Mouse (Mus musculus): ENCODE measurements at regions not wholly inside any gene's neighbourhood (a gene's known extent, or its start where the extent isn't known, plus 50 kb on each side); places are given as distances from the start of the nearest gene placed in this dataset.

DNA sequence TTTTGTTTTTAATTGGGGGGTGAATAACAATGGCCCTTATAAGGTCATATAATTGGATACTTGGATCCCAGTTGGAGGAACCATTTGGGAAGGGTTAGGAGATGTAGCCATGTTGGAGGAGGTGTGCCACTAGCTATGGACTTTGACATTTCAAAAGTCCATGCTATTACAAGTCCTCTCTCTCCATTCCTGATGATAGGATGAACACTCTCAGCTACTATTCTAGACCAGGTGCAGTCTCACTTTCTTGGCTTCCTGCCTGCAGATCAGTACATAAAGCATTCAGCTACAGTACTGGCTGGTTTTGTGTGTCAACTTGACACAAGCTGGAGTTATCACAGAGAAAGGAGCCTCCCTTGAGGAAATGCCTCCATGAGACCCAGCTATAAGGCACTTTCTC, 53.9 kb upstream of the Atp11b start:
- Histone ChIP-seq H3K4me3 (ENCODE audit: extremely low read depth, insufficient read depth, insufficient read length) (no peak overlapping the region), H3K4me1 (ENCODE audit: control insufficient read depth, insufficient read depth, insufficient read length) (no peaks in the 10 kb centered on the region), H3K36me3 (ENCODE audit: control insufficient read depth, insufficient read depth, low read length) (no peaks in the 10 kb centered on the region), H3K27me3 (ENCODE audit: control insufficient read depth, insufficient read depth, low read length) (no peaks in the 10 kb centered on the region), H3K27ac (ENCODE audit: insufficient read depth, low read length) (no peak overlapping the region)
- DNase-seq (ENCODE audit: low read depth in 1 of 2, low spot score in 2 of 2): no peak
- no peak for TF ChIP-seq POLR2A (IDR thresholded peaks at IDR 0.05; ENCODE audit: low read depth, low read length)

DNA sequence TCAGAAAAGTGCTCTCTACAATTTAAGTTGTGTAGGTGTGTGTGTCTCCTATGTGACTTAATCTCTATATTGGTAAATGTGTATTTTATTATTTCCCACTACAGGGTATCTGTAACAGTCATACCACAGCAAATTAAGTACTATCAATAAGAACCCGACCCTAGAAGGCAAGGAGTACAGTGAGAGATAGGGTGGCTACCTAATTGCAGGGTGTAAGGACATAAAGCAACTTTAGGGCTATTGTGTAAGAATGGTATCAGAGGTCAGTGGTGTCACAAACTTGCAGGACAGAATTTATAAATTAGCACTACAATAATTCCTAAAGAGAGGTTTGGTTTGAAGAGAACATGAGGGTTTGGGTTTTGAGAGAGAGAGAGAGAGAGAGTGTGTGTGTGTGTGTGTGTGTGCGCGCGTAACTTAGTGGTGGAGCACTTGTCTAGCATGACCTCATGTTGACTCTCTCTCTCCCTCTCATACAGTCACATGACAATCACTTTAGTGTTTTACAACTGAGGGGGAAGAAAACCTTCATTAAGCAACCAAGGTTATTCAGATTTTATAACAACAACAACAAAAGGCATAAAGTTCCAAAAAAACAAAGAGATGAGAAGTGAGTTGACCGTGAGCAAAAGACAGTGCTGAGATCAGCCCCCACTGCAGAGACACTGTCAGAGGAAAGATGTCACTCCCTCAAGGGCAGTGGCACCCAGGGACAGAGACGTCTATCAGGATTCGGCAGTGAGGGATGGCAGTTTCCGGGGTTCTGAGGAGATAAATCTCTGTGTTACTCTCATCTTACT, 50.2 kb upstream of the Atp11b start:
- WGBS: 88% methylated on average over 8 of the region's 8 CpGs
- no peaks in the 10 kb centered on the region for H3K36me3 ChIP-seq (ENCODE audit: control insufficient read depth, insufficient read depth, low read length)
- no peak overlapping the region for H3K27ac ChIP-seq (ENCODE audit: insufficient read depth, low read length)
- H3K27me3 ChIP-seq (ENCODE audit: control insufficient read depth, insufficient read depth, low read length): no peaks in the 10 kb centered on the region
- TF ChIP-seq CTCF (IDR thresholded peaks at IDR 0.05; ENCODE audit: extremely low read depth, insufficient read depth, insufficient read length, insufficient replicate concordance) (no peak), POLR2A (IDR thresholded peaks at IDR 0.05; ENCODE audit: low read depth, low read length) (no peak)
- H3K4me1 ChIP-seq (ENCODE audit: control insufficient read depth, insufficient read depth, insufficient read length): no peaks in the 10 kb centered on the region
- H3K4me3 ChIP-seq (ENCODE audit: extremely low read depth, insufficient read depth, insufficient read length): no peak overlapping the region
- no peak for DNase-seq (ENCODE audit: low read depth in 1 of 2, low spot score in 2 of 2)
